Mouse (Mus musculus): ENCODE measurements around the gene Cxcr1. TPM values are rescaled to one million over a fixed set of nuclear protein-coding genes. Genes with fewer than 3 reads are reported as not detected.

Gene Cxcr1
- polyA plus RNA-seq, 1 experiment from 2014 or later, result not detected

DNA sequence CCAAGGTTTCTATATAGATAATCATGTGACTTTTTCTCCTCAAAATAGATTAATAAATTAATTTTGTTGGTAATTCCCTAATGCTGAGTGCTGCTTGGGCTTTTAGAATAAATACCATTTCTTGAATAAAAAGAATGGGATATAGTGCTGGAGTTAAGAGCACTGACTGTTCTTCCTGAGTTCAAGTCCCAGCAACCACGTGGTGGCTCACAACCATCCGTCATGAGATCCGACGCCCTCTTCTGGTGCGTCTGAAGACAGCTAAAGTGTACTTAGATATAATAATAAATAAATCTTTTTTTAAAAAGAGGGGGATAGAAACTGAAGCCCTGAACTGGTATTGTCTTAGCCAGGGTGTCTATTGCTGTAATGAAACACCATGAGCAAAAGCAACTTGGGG lies 9.0 kb upstream of the Cxcr1 start:
- Histone ChIP-seq H3K36me3 (ENCODE audit: control insufficient read depth, insufficient read depth, low read length) (no peaks in the 10 kb centered on the region), H3K9ac (ENCODE audit: low read depth, low read length) (no peak overlapping the region), H3K4me2 (no peak overlapping the region), H3K27ac (ENCODE audit: low read depth, low read length) (no peak overlapping the region), H3K9me3 (ENCODE audit: control insufficient read depth, low read length) (no peaks in the 10 kb centered on the region), H3K27me3 (replicated peaks; ENCODE audit: control insufficient read depth, insufficient read depth, low read length) (no peaks in the 10 kb centered on the region), H3K4me1 (replicated peaks; ENCODE audit: control insufficient read depth, insufficient read depth, low read length) (peaks cover 3% of the 10 kb centered on the region; the same call in 1 of the 2 replicates), H3K4me3 (ENCODE audit: low read depth, low read length) (no peak overlapping the region)
- ATAC-seq (replicated peaks; ENCODE audit: low FRiP score), result no peak
- DNase-seq (ENCODE audit: low spot score), result no peak
- WGBS, result 58% methylated on average over 5 of the region's 5 CpGs

DNA sequence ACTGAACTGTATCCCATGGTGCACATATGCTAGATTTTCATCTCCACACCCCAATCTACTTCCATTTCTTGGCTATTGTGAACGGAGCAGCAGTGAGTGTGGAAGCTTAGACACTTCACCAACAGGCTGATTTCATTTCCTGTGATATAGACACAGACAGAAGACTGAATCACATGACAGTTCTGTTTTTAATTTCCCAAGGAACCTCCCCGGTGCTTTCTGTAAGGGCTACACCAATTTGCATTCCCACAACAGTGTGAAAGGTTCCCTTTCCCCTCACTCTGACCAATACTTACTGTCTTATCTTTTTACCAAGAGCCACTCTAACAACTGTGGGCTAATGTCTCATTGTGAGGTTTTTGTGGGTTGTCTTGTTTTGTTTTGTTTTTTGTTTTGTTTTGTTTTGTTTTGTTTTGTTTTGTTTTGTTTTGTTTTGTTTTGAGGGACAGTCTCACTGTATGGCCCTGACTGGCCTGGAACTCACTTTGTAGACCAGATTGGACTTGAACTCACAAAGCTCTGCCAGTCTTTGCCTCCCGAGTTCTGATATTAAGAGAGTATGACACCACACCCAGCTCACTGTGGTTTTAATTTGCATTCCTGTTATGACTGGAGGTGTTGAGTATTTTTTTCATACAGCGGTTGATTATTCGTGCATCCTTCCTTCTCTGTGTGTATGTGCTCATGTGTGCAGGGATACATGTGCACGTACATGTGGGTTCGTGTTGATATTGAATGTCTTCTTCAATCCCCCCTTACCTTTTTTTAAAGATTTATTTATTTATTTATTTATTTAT lies 6.8 kb upstream of the Cxcr1 start:
- H3K27ac ChIP-seq (ENCODE audit: low read depth, low read length), result no peak overlapping the region
- H3K36me3 ChIP-seq (ENCODE audit: control insufficient read depth, insufficient read depth, low read length), result no peaks in the 10 kb centered on the region
- H3K4me3 ChIP-seq (ENCODE audit: low read depth, low read length), result no peak overlapping the region
- DNase-seq (ENCODE audit: low spot score) (no peak), ATAC-seq (replicated peaks; ENCODE audit: low FRiP score) (no peak)
- no peak overlapping the region for H3K4me2 ChIP-seq
- WGBS, result 73% methylated on average over 7 of the region's 7 CpGs
- H3K9me3 ChIP-seq (ENCODE audit: control insufficient read depth, low read length), result no peaks in the 10 kb centered on the region
- peaks cover 7% of the 10 kb centered on the region; the same call in 1 of the 2 replicates for H3K4me1 ChIP-seq (replicated peaks; ENCODE audit: control insufficient read depth, insufficient read depth, low read length)
- H3K9ac ChIP-seq (ENCODE audit: low read depth, low read length), result no peak overlapping the region
- H3K27me3 ChIP-seq (replicated peaks; ENCODE audit: control insufficient read depth, insufficient read depth, low read length), result no peaks in the 10 kb centered on the region

DNA sequence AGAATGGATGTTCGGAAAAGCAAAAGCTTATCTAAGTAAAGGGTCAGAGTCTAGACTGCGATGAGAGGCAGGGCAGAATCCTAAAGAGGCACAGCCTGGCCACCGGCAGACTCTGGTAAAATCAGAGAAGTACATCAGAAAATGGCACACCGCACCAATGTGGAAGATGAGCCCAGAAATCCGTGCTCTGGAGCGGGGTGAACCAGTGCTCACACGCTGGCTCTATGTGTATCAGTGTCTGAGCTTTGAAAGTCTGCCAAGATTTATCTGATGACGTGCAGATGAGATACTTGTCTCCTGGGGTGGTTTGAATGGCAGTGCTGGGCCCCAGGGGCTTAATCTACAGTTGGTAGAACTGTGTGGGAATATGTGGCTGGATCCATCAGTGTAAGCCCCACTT lies 4.6 kb upstream of the Cxcr1 start:
- no peak overlapping the region for H3K4me3 ChIP-seq (ENCODE audit: low read depth, low read length)
- no peak overlapping the region for H3K4me2 ChIP-seq
- no peak overlapping the region for H3K9ac ChIP-seq (ENCODE audit: low read depth, low read length)
- H3K27ac ChIP-seq (ENCODE audit: low read depth, low read length), result no peak overlapping the region
- WGBS, result 73% methylated on average over 8 of the region's 8 CpGs
- H3K36me3 ChIP-seq (ENCODE audit: control insufficient read depth, insufficient read depth, low read length), result no peaks in the 10 kb centered on the region
- no peaks in the 10 kb centered on the region for H3K27me3 ChIP-seq (replicated peaks; ENCODE audit: control insufficient read depth, insufficient read depth, low read length)
- DNase-seq (ENCODE audit: low spot score) (no peak), ATAC-seq (replicated peaks; ENCODE audit: low FRiP score) (no peak)
- H3K4me1 ChIP-seq (replicated peaks; ENCODE audit: control insufficient read depth, insufficient read depth, low read length), result peaks cover 7% of the 10 kb centered on the region; the same call in 1 of the 2 replicates
- no peaks in the 10 kb centered on the region for H3K9me3 ChIP-seq (ENCODE audit: control insufficient read depth, low read length)

DNA sequence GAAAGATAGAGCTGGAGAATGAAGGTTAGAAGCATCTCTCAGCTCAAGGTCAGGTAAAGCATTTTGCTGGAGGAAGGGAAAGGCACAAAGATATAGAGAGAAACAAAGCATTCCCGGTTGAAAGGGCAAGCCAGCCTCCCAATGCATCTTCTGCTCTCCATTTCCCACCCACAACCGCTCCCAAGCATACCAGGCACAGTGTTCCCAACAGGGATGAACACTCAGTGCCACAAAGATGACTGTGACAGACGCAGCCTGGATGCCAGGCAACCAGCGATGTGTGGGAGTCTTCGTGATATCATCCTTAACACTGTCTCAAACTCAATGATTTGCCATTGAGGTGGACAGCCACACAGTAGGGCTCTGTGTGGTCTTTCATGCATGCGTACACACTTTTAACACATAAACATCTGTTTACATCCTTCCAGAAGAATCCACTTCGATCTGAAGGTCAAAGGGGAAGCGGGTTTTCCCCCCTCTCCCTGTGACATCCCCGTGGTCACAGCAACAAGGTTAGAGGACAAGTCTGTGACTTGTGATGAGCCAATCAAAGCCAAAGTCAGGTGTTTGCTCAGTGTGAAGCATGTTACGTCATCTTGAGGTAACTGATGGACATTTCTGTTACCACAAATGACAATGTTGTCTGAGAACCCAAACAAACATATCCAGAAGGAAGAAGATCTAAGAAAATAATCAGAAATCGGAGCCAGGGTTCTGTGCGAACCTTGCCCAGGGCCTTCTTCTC lies 3.5 kb upstream of the Cxcr1 start:
- H3K9me3 ChIP-seq (ENCODE audit: control insufficient read depth, low read length), result no peaks in the 10 kb centered on the region
- no peak for DNase-seq (ENCODE audit: low spot score)
- H3K36me3 ChIP-seq (ENCODE audit: control insufficient read depth, insufficient read depth, low read length), result no peaks in the 10 kb centered on the region
- no peak overlapping the region; the same call in 1 of the 2 replicates for H3K27ac ChIP-seq (ENCODE audit: low read depth, low read length)
- H3K9ac ChIP-seq (ENCODE audit: low read depth, low read length), result no peak overlapping the region
- no peak for ATAC-seq (replicated peaks; ENCODE audit: low FRiP score)
- no peak overlapping the region for H3K4me3 ChIP-seq (ENCODE audit: low read depth, low read length)
- WGBS, result 76% methylated on average over 12 of the region's 12 CpGs
- peaks cover 7% of the 10 kb centered on the region; the same call in 1 of the 2 replicates for H3K4me1 ChIP-seq (replicated peaks; ENCODE audit: control insufficient read depth, insufficient read depth, low read length)
- no peaks in the 10 kb centered on the region for H3K27me3 ChIP-seq (replicated peaks; ENCODE audit: control insufficient read depth, insufficient read depth, low read length)
- H3K4me2 ChIP-seq, result no peak overlapping the region

DNA sequence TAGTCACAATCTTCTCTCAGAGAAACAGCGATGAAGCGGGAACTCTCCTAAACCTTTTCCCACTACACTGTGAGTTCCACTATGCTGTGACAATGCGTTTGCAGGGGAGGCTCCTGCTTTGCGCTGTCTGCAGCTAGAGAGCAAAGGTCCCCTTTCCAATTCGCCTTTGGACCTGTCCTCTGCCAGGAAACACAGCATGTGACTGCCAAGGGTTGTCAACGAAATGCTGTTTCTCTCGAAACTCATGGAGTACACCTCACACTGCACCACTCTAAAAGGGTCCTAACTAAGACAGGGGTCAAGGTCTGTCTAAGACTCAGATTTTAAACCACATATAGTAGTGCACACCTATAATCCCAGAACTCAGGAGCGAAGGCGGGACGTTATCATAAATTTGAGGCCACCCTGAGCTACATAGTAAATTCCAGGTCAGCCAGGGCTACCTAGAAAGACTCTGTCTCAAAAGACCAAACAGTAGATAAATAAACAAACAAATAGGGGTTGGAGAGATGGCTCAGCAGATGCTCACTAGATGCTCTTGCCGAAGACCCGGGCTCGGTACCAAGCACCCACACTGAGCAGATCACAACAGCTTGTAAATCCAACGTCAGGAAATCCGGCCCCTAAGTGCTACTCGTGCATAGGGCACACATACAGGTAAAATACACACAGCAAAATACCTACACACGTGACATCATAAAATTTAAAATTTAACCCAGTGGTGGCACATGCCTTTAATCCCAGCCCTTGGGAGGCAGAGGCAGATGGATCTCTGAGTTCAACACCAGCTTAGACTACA lies 2.4 kb upstream of the Cxcr1 start:
- Histone ChIP-seq H3K9me3 (ENCODE audit: control insufficient read depth, low read length) (no peaks in the 10 kb centered on the region), H3K36me3 (ENCODE audit: control insufficient read depth, insufficient read depth, low read length) (no peaks in the 10 kb centered on the region), H3K27me3 (replicated peaks; ENCODE audit: control insufficient read depth, insufficient read depth, low read length) (no peaks in the 10 kb centered on the region), H3K4me1 (replicated peaks; ENCODE audit: control insufficient read depth, insufficient read depth, low read length) (peaks cover 7% of the 10 kb centered on the region; the same call in 1 of the 2 replicates), H3K9ac (ENCODE audit: low read depth, low read length) (no peak overlapping the region), H3K4me3 (ENCODE audit: low read depth, low read length) (no peak overlapping the region), H3K27ac (ENCODE audit: low read depth, low read length) (no peak overlapping the region), H3K4me2 (no peak overlapping the region)
- ATAC-seq (replicated peaks; ENCODE audit: low FRiP score), result peak; percentile 56; the same call in 1 of the 2 replicates
- DNase-seq (ENCODE audit: low spot score), result no peak
- 67% methylated on average over 17 of the region's 17 CpGs for WGBS

DNA sequence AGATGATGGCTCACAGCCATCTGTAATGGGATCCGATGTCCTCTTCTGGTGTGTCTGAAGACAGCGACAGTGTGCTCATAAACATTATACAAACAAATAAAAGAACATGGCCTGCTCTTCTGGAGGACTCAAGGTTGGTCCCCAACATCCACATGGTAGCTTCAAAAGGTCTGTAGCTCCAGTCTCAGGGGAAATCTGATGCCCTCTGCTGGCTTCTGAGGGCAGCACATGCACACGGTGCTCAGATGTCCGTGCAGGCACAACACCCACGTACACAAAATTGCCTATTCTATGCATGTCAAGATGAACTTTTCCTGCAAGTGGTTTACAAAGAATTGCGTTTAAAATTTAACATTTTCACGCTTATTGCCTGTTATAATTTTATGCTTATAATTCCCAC lies 1.5 kb upstream of the Cxcr1 start:
- no peak overlapping the region for H3K27ac ChIP-seq (ENCODE audit: low read depth, low read length)
- H3K4me3 ChIP-seq (ENCODE audit: low read depth, low read length), result no peak overlapping the region
- H3K36me3 ChIP-seq (ENCODE audit: control insufficient read depth, insufficient read depth, low read length), result no peaks in the 10 kb centered on the region
- no peak overlapping the region for H3K9ac ChIP-seq (ENCODE audit: low read depth, low read length)
- no peak overlapping the region for H3K4me2 ChIP-seq
- H3K4me1 ChIP-seq (replicated peaks; ENCODE audit: control insufficient read depth, insufficient read depth, low read length), result peaks cover 5% of the 10 kb centered on the region; the same call in 1 of the 2 replicates
- 0 out of 2 replicates have a peak, but pooled peaks have one; percentile 36 for ATAC-seq (replicated peaks; ENCODE audit: low FRiP score)
- no peaks in the 10 kb centered on the region for H3K9me3 ChIP-seq (ENCODE audit: control insufficient read depth, low read length)
- no peak for DNase-seq (ENCODE audit: low spot score)
- H3K27me3 ChIP-seq (replicated peaks; ENCODE audit: control insufficient read depth, insufficient read depth, low read length), result no peaks in the 10 kb centered on the region
- 32% methylated on average over 7 of the region's 7 CpGs for WGBS

DNA sequence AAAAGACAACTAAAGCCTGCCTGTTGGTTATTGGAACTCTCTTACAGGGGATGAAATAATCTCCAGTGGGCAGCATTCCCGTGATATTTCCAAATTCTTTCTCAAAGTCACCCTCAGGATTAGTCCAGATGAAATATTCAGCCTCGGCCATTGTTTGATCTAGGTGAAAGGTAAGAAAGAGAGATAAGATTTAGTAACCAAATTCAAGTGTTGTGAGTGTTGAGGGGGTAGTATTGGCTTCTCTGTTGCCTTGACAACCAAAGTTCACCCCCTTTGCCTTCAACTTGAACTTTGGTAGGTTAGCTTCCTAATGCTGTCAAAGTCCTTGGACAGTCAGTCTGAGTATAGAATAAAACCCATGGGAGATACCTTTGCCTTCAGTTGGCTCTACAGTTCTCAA lies 1.7 kb downstream of the Cxcr1 start:
- Histone ChIP-seq H3K27me3 (replicated peaks; ENCODE audit: control insufficient read depth, insufficient read depth, low read length) (no peaks in the 10 kb centered on the region), H3K27ac (ENCODE audit: low read depth, low read length) (no peak overlapping the region), H3K4me1 (replicated peaks; ENCODE audit: control insufficient read depth, insufficient read depth, low read length) (peaks cover under 1% of the 10 kb centered on the region; the same call in 1 of the 2 replicates), H3K4me3 (ENCODE audit: low read depth, low read length) (no peak overlapping the region), H3K9me3 (ENCODE audit: control insufficient read depth, low read length) (no peaks in the 10 kb centered on the region), H3K4me2 (no peak overlapping the region), H3K9ac (ENCODE audit: low read depth, low read length) (no peak overlapping the region), H3K36me3 (ENCODE audit: control insufficient read depth, insufficient read depth, low read length) (no peaks in the 10 kb centered on the region)
- 72% methylated on average over 2 of the region's 2 CpGs for WGBS
- no peak for DNase-seq (ENCODE audit: low spot score)
- no peak for ATAC-seq (replicated peaks; ENCODE audit: low FRiP score)

DNA sequence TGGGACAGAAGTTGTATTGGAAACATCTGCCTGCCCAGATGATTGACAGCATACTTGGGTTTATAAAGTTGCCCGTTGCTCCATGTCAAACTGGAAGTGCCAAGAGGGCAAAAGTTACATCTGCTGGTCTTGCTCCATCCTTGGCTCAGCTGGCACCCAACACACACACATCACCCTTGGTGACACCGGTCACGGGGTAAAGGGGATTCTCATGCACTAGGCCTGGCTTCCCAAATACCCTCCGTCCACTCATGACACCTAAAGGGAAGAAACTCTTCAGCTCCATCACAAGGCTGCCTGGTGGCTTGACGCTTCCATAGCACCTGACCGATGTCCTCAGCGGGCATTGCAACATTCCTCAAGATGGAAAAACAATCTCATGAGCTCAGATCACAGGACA lies 4.0 kb downstream of the Cxcr1 start:
- 86% methylated on average over 7 of the region's 7 CpGs for WGBS
- no peaks in the 10 kb centered on the region for H3K36me3 ChIP-seq (ENCODE audit: control insufficient read depth, insufficient read depth, low read length)
- no peaks in the 10 kb centered on the region for H3K4me1 ChIP-seq (replicated peaks; ENCODE audit: control insufficient read depth, insufficient read depth, low read length)
- no peak overlapping the region for H3K4me2 ChIP-seq
- H3K9ac ChIP-seq (ENCODE audit: low read depth, low read length), result no peak overlapping the region
- H3K27ac ChIP-seq (ENCODE audit: low read depth, low read length), result no peak overlapping the region
- no peaks in the 10 kb centered on the region for H3K9me3 ChIP-seq (ENCODE audit: control insufficient read depth, low read length)
- H3K4me3 ChIP-seq (ENCODE audit: low read depth, low read length), result no peak overlapping the region
- ATAC-seq (replicated peaks; ENCODE audit: low FRiP score), result no peak
- DNase-seq (ENCODE audit: low spot score), result no peak
- no peaks in the 10 kb centered on the region for H3K27me3 ChIP-seq (replicated peaks; ENCODE audit: control insufficient read depth, insufficient read depth, low read length)

Measured in liver, embryonic 11.5 days (tissue).